Mouse (Mus musculus): Measurements from ENCODE around the gene Lta.

GRCm38 (mm10) chr17:35155451-35155850, 49.7 kb downstream of the Lta start:
- no peak for TF ChIP-seq CTCF (IDR thresholded peaks at IDR 0.05; ENCODE audit: low read depth)
- TF ChIP-seq EP300 (IDR thresholded peaks at IDR 0.05; ENCODE audit: low read depth) = no peak
